Mouse (Mus musculus) 3134 (cell line): ENCODE data around the gene Itga9.

ENCODE experiments used
- DNase-seq: peaks from one replicate; pipeline ENCODE4 v3.0.0-alpha.2; 2011; ENCODE audit warnings: low spot score; ENCODE audit not compliant: insufficient read length; ENCODE audit errors: extremely low read depth

Gene Itga9

GRCm38 (mm10) chr9:118721056-118721455, 114.6 kb downstream of the Itga9 start:
- DNase-seq = no peak

- DNase-seq = no peak
Observed at GRCm38 (mm10) chr9:118722789-118723325, 116.4 kb downstream of the Itga9 start.

GRCm38 (mm10) chr9:118725128-118725527, 118.6 kb downstream of the Itga9 start:
- DNase-seq = no peak

- no peak for DNase-seq
Observed at GRCm38 (mm10) chr9:118726550-118726949, 120.1 kb downstream of the Itga9 start.

GRCm38 (mm10) chr9:118728296-118728695, 121.8 kb downstream of the Itga9 start:
- no peak for DNase-seq

GRCm38 (mm10) chr9:118728987-118729386, 122.5 kb downstream of the Itga9 start:
- no peak for DNase-seq

- no peak for DNase-seq
Observed at GRCm38 (mm10) chr9:118730172-118730571, 123.7 kb downstream of the Itga9 start.

- no peak for DNase-seq
Observed at GRCm38 (mm10) chr9:118730871-118731390, 124.4 kb downstream of the Itga9 start.

- DNase-seq = no peak
Observed at GRCm38 (mm10) chr9:118731650-118732049, 125.2 kb downstream of the Itga9 start.

DNA sequence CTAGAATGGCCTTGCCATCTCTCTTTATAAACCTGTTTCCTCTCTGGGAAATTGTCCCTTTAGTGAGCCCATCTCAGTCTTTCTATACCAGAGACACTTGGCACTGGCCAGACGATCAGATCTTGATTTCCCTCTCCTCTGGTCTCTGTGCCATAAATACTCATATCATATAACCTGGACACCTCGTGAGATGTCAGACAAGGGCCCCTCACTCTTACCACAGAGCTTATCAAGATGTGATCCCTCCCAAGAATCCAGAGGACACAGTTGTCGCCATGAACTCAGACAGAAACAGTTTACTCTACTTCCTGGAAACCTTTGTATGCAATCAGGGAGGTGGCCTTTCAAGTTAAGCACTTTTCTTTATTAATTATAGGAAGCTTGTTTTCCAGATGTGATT, 127.1 kb downstream of the Itga9 start:
- no peak for DNase-seq

DNA sequence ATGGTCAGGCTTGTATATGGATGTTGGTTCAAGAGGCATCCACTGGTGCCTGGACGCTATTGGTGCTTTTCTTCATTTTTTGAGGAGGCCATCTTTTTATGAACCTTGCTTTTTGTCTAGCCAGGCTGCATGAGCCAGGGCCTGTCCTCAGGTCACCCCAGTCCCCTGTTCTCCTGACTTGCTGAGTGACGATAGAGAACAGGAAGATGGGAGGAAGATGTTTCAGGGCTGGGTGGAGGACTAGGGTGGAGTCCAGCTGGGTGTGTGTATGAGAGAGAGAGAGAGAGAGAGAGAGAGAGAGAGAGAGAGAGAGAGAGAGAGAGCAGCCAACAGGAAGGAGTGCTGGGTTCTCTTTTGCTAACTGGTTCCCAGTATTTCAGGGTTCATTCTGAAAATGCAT, 130.6 kb downstream of the Itga9 start:
- no peak for DNase-seq

- DNase-seq = no peak
Observed at GRCm38 (mm10) chr9:118737601-118738137, 131.2 kb downstream of the Itga9 start.

DNA sequence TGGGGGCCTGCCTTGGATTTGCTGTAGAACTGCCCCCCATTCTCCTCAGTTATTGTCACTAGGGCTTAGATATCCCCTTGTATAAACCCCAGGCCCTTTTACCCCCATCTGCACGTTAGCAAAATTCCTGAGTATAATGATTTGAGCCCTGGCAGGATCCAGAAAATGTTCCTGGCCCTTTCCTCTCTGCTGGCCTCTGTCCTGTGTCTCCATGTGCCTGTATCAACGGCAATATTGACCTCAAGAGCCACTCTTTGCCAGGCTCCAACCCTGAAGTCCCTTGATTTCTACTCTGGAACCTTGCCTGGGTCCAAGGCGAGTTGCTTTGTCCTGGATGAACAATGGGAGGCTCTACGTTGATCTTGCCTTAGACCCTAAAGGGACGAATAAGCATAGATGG, 131.8 kb downstream of the Itga9 start:
- DNase-seq = no peak

- DNase-seq = no peak
Observed at GRCm38 (mm10) chr9:118739071-118739470, 132.6 kb downstream of the Itga9 start.

- no peak for DNase-seq
Observed at GRCm38 (mm10) chr9:118739659-118740058, 133.2 kb downstream of the Itga9 start.

DNA sequence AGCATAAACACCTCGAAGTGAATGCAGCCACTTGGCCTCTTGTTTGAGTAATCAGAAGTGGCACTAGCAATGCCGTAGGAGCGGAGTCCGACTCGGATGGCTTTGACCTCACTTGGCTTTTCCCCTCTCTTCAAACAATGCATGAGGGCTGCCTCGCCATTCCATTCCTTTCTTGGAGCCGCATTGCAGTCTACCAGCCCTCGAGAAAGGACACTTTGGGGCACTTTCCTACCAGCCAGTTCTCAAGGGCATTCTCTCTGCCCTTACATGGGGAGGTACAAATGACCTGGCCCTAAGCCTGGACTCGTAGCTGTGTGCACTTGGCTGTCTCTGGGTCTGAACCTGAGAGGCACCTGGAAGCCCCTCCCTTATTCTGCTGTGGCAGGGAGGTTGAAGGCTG, 134.8 kb downstream of the Itga9 start:
- DNase-seq = no peak

DNA sequence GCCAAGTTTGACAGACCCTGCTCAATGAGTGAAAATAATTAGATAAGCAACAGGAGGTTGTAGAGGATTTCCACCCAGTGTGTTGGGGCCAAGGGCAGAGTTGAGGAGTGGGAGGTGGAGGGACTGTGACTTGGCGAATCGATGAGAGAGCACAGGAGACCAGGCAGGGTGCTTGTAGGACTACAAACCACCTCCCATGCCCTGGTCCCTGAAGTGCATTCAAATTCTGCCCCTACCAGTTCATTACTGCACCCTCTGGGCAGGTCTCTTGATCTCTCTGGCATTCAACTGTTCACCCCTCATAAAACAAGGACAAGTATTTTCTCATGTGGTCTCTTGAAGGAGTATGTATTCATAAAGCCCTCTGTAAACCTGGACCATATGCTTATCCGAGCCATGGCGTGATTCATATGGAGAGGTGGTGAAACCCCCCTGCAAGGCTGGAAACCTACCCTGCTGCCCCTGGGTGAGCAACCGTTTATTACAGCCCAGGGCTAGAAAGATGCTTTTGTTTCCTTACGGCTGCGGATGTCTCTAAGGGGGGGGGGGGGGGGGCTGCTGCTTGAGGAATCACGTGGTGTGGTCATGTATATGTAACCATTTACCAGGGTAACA, 143.0 kb downstream of the Itga9 start:
- no peak for DNase-seq

GRCm38 (mm10) chr9:118750828-118751227, 144.3 kb downstream of the Itga9 start:
- DNase-seq = no peak

GRCm38 (mm10) chr9:118752376-118752775, 145.9 kb downstream of the Itga9 start:
- DNase-seq = no peak

DNA sequence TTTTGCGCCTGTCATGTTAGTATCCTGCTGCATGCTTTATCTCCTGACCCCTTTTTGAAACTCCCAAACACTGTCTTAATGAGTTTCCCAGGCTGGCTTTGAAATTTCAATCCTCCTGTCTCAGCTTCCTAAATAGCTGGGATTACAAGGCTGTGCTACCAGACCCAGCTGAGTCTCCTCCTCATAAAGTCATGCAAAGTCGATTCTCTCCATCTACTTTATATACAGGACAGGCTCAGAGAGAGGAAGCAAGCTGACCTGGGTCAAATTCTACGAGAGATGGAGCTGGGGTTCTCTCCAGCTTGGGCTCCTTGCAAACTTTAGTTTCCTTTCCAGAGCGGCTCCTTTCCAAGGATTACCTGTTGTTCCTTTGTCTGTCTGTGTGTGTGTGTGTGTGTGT, 153.0 kb downstream of the Itga9 start:
- DNase-seq = no peak

DNA sequence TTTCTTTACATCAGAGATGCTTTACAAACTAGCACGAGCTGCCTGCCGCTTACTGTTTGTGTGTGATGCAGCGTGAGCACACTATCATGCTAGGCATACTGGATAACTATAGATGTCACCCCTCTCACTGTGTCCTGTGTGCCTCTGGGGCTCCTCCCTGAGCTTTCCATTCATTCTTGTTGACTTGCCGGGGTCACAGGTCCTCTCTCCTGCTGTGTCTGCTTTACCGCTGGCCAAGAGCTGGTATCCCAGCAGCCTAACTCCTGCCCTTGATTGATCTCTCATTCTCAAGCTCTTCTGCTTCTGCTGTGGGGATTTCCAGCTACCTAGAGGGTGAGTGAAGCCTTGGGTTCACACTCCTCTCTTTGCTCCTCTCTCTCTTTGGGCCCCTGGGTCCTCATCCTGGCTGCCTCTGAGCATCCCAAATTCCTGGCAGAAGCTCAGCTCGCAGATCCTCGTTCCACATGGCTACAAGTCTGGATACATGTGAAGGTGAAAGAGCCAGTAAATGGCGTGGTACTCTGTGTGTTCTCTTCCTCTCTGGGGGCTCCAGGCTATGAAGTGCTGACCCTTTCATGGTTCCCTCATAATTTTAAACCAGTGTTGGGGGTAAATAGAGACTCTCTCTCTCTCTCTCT, 155.6 kb downstream of the Itga9 start:
- no peak for DNase-seq

DNA sequence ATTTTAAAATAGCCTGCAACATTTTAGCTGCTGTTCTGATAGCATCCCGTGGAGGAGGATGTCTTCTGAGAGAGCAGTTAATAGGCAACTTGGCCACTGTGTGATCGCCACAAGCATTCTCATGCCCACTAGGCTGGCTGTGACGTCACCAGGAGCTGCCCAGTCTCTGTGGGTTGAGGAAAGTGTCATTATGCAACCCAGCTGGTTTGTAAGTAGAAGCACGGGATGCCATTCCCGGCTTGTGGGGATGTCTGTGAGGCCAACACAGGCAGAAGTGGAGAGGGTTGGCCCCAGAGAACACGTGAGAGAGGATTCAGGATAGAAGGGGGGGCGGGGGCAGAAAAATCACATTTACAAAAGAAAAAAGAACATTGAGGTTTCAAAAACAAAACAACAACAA, 156.3 kb downstream of the Itga9 start:
- no peak for DNase-seq
